Mouse (Mus musculus) small intestine, adult 2 months (tissue): ENCODE results near the gene Riok1. TPM values are rescaled to one million over a fixed set of nuclear protein-coding genes. Genes with fewer than 3 reads are reported as not detected.

ENCODE experiments used
- H3K27ac ChIP-seq: fragments of 200-500 bp; 2 replicates; pipeline ENCODE4 v1.5.1; 2012; ENCODE audit warnings: low read depth, low read length, control low read depth, inconsistent platforms; ENCODE audit not compliant: insufficient read depth
- H3K27me3 ChIP-seq: fragments of 200-500 bp; 2 replicates; pipeline ENCODE4 v1.6.1; 2012; ENCODE audit warnings: mild to moderate bottlenecking, moderate library complexity, low read length, inconsistent platforms; ENCODE audit not compliant: control insufficient read depth, insufficient read depth
- H3K36me3 ChIP-seq: fragments of 200-500 bp; 2 replicates; pipeline ENCODE4 v1.6.1; 2012; ENCODE audit warnings: mild to moderate bottlenecking, low read length, control low read depth, inconsistent platforms; ENCODE audit not compliant: control insufficient read depth, insufficient read depth
- H3K4me1 ChIP-seq: fragments of 200-500 bp; 2 replicates; pipeline ENCODE4 v1.6.1; 2012; ENCODE audit warnings: low read length, inconsistent platforms, mixed read lengths; ENCODE audit not compliant: control insufficient read depth, insufficient read depth, insufficient read length
- H3K4me3 ChIP-seq: fragments of 200-500 bp; 2 replicates; pipeline ENCODE4 v1.5.1; 2012; ENCODE audit warnings: low read depth, mild to moderate bottlenecking, control low read depth, inconsistent platforms, low read length, moderate library complexity
- CTCF ChIP-seq: fragments of 200-500 bp; IDR thresholded peaks from 2 replicates; pipeline ENCODE4 v1.5.1; 2012; ENCODE audit warnings: low read depth, mild to moderate bottlenecking, control low read depth, inconsistent platforms, low read length, moderate library complexity, mixed read lengths; ENCODE audit not compliant: insufficient replicate concordance, insufficient read length; ENCODE audit errors: extremely low read depth
- POLR2A ChIP-seq: fragments of 200-500 bp; IDR thresholded peaks from 2 replicates; pipeline ENCODE4 v1.6.1; 2012; ENCODE audit warnings: low read depth, mild to moderate bottlenecking, control low read depth, inconsistent platforms, low read length, moderate library complexity
- WGBS: fragments of 180-500 bp; shearing (Covaris S2); methylation state at CpG from one replicate; pipeline ENCODE4 v1.1.7; 2018; 5-methylcytosine and 5-hydroxymethylcytosine counted together
- polyA plus RNA-seq: library from polyadenylated mRNA; depleted of rRNA; stranded (reverse); fragments of >200 nt; gene quantifications from 2 replicates; pipeline ENCODE4 v1.2.3, GENCODE M21; 2012; rRNA removed

The Riok1 gene
- polyA plus RNA-seq, 1 experiment, result 7.3 TPM

- WGBS, result 88% methylated on average over 10 of the region's 10 CpGs
- no peak overlapping the region for H3K27ac ChIP-seq
- no peak overlapping the region for H3K4me3 ChIP-seq
- H3K36me3 ChIP-seq, result no peaks in the 10 kb centered on the region
- H3K4me1 ChIP-seq, result no peaks in the 10 kb centered on the region
- H3K27me3 ChIP-seq, result no peaks in the 10 kb centered on the region
- no peak for TF ChIP-seq CTCF
- no peak for TF ChIP-seq POLR2A
Observed at GRCm38 (mm10) chr13:38104501-38104900, 67.7 kb downstream of the Riok1 start.

- Histone ChIP-seq H3K27ac (no peak overlapping the region), H3K27me3 (no peaks in the 10 kb centered on the region), H3K36me3 (no peaks in the 10 kb centered on the region), H3K4me1 (no peaks in the 10 kb centered on the region), H3K4me3 (no peak overlapping the region)
- TF ChIP-seq CTCF (no peak), POLR2A (no peak)
- 89% methylated on average over 9 of the region's 9 CpGs for WGBS
Observed at GRCm38 (mm10) chr13:38109081-38109480, 72.3 kb downstream of the Riok1 start.

Other genes with a start within 250 kb of the Riok1 start
- gene Ssr1, start 42.8 kb upstream of the Riok1 start, polyA plus RNA-seq, result 1.8 and 3.0 TPM in 2 replicates
- gene Cage1, start 74 bp downstream of the Riok1 start, polyA plus RNA-seq, result 0.04 TPM in 1 of 2 replicates, not detected in the other
- gene Dsp, start 114.3 kb downstream of the Riok1 start, polyA plus RNA-seq, result 11.1 and 43.0 TPM in 2 replicates
- gene Snrnp48, start 167.9 kb downstream of the Riok1 start, polyA plus RNA-seq, result 9.9 and 20.9 TPM in 2 replicates